Mouse (Mus musculus) spleen, postnatal 4 days (tissue): ENCODE data around the gene Padi3.

Experiments used
- DNase-seq, 2 experiments: peaks; one replicate each; pipeline ENCODE4 v3.0.0; 2022; ENCODE audit warnings: low spot score in 2 of 2

Padi3 gene

GRCm38 (mm10) chr4:140780507-140780906 is 29.9 kb downstream of the Padi3 start:
- no peak for DNase-seq

- no peak for DNase-seq
Measured at GRCm38 (mm10) chr4:140779803-140780397, 30.5 kb downstream of the Padi3 start.

DNA sequence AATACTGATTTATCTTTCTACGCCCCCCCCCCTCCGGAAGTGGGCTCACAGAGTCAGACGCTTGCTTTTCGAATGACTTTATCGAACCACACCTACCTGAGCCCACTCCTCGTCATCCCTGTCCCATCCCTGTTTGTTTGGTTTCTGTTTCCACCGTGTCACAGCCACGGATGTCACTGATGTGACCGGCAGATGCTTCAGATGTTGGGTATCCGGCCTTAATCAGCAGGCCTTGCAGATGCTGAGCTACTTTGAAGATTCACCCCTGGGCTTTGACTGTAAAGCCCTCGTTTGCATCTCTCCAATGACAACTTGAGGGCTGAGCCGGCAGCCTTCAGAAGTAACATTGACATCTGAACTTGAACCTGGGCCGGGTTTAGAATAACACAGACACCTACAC is 33.8 kb downstream of the Padi3 start:
- no peak for DNase-seq

DNA sequence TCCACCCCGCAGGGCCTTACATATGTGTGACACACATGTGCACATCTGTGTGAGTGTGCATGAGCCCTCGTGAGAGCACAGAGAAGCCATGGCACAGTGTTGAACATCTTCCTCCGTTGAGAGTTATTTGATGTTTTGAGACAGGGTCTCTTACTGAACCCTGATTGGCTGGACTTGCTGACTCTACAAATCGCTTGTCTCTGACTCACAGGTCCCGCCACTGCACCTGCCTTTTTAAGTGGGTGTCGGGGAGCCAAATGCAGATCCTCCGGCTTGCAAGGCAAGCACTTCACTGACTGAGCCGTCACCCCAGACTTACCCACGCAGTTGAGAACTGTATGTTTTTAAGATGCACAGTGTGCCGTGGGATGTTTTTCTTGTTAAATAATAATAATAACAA is 34.6 kb downstream of the Padi3 start:
- no peak for DNase-seq

DNA sequence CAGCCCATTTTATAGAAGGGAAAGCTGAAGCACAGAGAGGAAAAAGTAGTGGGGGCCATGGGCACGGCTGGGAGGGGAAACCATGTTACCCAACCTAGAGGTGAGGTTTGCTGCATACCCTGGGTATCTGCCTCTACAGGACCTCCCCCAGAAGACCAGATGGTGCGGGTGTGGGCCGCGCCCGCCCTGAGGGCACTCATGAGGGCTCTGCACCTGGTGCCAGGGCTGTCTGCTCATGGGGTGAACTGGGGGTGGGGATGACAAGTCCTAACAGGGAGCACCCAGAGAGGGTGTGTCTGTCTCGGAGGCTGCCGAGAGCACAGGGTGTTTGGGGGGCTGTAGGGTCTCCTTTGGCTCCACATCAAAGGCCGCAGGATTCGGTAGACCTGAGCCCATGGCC is 35.6 kb downstream of the Padi3 start:
- no peak for DNase-seq

- DNase-seq, result no peak
Measured at GRCm38 (mm10) chr4:140774025-140774800, 36.2 kb downstream of the Padi3 start, which contains the start of gene Padi4. Gene Padi4 (minus strand): TSS chr4:140774236.

GRCm38 (mm10) chr4:140771091-140771490 is 39.4 kb downstream of the Padi3 start:
- DNase-seq, result peak in 1 of 2 experiments; percentile 37

GRCm38 (mm10) chr4:140770433-140770832 is 40.0 kb downstream of the Padi3 start:
- DNase-seq, result no peak

- DNase-seq, result no peak
Measured at GRCm38 (mm10) chr4:140768973-140769372, 41.5 kb downstream of the Padi3 start.

DNA sequence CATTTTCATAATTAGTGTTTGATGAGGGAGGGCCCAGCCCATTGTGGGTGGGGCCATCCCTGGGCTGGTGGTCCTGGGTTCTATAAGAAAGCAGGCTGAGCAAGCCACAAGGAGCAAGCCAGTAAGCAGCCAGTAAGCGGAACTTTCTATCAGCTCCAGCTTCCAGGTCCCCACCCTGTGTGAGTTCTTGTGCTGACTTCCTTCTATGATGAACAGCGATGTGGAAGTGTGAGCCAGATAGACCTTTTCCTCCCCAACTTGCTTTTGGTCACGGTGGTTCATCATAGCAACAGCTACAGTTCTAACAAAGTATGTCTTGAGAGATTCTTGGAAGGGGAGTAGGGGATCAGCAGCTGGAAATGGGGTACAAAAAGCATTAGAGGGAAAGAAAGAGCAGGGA is 44.5 kb downstream of the Padi3 start:
- DNase-seq, result no peak

DNA sequence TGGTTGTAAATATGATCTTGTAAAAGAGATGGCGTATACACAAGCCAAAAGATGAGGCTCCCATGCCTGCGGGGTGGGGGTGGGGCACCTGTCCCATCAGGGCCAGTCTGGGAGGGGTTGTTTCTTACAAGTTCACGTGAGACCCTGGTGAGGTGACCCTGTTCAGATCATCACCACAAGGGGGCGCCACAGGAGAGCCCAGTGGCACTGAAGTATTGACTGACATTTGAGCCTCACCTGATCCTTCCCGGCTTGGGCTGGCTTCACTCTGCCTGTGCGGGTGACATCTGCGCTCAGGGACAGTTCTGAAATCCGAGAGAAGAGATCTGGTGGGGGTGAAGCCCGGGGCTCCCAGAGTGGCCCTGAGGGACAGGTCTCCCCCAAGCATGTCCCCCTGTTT is 47.3 kb downstream of the Padi3 start:
- DNase-seq, result peak; percentile 73 to 91

DNA sequence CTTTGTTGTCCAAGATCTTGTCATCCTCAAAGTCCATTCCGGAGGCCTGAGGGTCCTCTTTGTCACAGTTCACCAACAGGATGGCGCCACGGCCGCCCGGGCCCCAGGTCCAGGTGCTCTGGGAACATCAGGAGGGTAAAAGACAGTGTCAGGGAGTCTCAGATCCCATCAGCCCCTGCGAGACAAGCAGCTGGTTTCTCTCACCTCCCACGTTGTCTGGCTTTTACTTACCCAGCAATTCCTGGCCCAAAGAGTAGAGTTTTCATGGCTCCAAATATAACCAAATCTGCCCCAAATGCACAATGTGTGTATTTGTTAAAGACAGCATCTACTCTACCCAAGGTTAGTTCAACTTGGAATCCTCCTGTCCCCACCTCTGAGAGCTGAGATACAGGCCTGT is 48.8 kb downstream of the Padi3 start:
- DNase-seq, result no peak

- DNase-seq, result no peak
Measured at GRCm38 (mm10) chr4:140755811-140756210, 54.6 kb downstream of the Padi3 start.

GRCm38 (mm10) chr4:140753366-140753765 is 57.1 kb downstream of the Padi3 start:
- DNase-seq, result no peak

DNA sequence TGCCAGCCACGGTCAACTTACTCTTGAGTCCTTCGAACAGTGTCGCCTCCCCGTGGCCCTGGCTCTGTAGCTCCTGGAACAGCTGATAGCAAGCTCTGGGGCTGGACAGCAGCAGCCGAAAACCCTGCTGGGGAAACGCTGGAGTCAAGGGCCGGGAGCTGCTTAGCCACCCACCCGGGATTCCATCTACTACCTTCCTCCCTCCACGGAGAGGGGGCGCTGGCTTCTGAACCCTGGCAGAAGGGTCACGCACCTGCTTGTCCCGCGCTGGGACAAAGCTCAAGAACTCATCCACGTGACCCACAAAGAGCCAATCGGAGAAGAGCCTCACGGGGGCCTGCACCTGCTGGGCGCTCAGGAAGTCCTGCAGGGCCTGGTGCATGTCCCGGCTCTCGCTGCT is 60.1 kb downstream of the Padi3 start:
- DNase-seq, result peak; percentile 54 to 77

- no peak for DNase-seq
Measured at GRCm38 (mm10) chr4:140747978-140748377, 62.5 kb downstream of the Padi3 start.

DNA sequence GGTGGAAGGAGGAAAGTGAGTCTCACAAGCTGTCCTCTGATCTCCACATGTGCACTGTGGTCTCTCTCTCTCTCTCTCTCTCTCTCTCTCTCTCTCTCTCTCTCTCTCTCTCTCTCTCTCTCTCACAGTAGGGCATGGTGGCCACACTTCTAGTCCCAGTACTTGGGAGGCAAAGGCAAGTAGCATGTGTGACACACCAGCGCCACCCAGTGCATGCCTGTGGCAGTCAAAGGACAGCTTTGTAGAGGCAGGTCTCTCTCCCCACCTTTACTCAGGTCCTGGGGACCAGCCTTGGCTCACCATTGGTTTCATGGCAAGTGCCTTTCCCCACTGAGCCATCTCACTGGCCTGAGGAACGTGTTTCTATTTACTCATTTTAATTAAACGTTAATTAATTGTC is 65.8 kb downstream of the Padi3 start:
- peak; percentile 62 to 81 for DNase-seq

- no peak for DNase-seq
Measured at GRCm38 (mm10) chr4:140743086-140743485, 67.4 kb downstream of the Padi3 start.

DNA sequence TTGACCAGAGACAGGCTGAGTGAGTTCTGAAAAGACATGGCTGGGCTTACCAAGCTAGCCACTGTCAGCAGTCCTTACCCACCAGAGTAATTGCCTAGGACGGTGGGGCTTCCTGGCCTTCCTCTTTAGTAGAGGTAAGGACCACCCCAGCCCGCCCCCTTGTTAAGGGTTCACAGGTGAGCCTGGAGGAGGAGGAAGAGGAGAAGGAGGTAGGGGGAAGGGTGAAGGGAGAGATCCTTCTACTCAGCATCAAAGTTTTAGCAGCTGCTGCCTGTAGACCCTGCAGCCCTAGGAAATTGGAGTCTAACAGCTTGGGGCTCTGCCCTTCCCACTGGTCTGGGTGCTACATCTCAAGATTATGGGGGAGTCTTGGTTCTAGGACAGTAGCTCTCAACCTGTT is 67.9 kb downstream of the Padi3 start, which contains the start of gene Padi6:
Gene Padi6, minus strand, starts transcription at position 101 of the 400 bp plus-strand sequence.
- DNase-seq, result no peak

- DNase-seq, result no peak
Measured at GRCm38 (mm10) chr4:140741401-140741800, 69.0 kb downstream of the Padi3 start.

DNA sequence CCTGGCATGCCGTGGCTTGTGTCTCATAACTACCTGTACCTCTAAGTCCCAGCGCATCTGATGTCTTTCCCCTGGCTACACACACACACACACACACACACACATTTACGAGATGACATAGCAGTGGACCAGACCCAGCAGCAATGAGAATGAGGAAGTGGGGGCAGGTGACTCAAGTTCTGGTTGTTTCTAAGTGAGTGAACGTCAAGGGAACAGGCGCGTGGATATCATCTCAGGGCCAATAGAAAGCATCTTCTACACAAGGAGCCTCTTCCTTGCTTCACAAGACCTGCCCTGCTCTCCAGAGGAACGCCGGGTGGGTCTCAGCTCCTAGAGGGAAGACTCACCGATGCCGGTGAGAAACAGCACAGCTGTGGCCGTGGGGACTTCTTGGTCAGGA is 69.8 kb downstream of the Padi3 start:
- no peak for DNase-seq
